Mouse (Mus musculus) small intestine, adult 2 months (tissue): ENCODE measurements at regions not wholly inside any gene's neighbourhood (a gene's known extent, or its start where the extent isn't known, plus 50 kb on each side); places are given as distances from the start of the nearest gene placed in this dataset.

ENCODE experiments used
- CTCF ChIP-seq: fragments of 200-500 bp; IDR thresholded peaks from 2 replicates; pipeline ENCODE4 v1.5.1; 2012; ENCODE audit warnings: low read depth, mild to moderate bottlenecking, control low read depth, inconsistent platforms, low read length, moderate library complexity, mixed read lengths; ENCODE audit not compliant: insufficient replicate concordance, insufficient read length; ENCODE audit errors: extremely low read depth
- POLR2A ChIP-seq: fragments of 200-500 bp; IDR thresholded peaks from 2 replicates; pipeline ENCODE4 v1.6.1; 2012; ENCODE audit warnings: low read depth, mild to moderate bottlenecking, control low read depth, inconsistent platforms, low read length, moderate library complexity

DNA sequence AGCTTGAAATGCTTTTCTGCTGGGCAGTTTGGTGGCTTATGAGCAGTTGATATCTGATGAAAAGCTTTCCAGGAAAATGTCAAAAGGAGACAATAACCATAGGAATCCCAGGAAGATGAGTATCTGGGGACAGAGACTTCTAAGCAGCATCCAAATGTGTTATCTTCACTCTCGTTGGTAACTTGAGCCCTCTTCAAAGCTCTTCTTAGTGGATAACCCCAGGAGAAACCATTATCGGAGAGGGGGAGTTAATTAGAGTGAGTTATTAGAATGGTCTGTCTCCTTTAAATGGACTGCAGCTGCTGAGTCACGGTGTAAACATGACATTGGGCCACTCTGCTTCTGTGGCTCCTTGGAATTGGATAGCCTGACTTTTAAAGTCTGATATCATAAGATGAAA, 436.4 kb upstream of the Sox9 start:
- TF ChIP-seq CTCF (no peak), POLR2A (no peak)
